Mouse (Mus musculus) heart, postnatal 0 days (tissue): ENCODE data around the gene Rabgap1l.

Source experiments
- CTCF ChIP-seq: IDR thresholded peaks from 2 replicates; pipeline ENCODE4 v1.5.1; 2016; ENCODE audit warnings: antibody characterized with exemption, control low read depth, low read depth
- EP300 ChIP-seq: IDR thresholded peaks from 2 replicates; pipeline ENCODE4 v1.6.1; 2016; ENCODE audit warnings: antibody characterized with exemption, low read depth

DNA sequence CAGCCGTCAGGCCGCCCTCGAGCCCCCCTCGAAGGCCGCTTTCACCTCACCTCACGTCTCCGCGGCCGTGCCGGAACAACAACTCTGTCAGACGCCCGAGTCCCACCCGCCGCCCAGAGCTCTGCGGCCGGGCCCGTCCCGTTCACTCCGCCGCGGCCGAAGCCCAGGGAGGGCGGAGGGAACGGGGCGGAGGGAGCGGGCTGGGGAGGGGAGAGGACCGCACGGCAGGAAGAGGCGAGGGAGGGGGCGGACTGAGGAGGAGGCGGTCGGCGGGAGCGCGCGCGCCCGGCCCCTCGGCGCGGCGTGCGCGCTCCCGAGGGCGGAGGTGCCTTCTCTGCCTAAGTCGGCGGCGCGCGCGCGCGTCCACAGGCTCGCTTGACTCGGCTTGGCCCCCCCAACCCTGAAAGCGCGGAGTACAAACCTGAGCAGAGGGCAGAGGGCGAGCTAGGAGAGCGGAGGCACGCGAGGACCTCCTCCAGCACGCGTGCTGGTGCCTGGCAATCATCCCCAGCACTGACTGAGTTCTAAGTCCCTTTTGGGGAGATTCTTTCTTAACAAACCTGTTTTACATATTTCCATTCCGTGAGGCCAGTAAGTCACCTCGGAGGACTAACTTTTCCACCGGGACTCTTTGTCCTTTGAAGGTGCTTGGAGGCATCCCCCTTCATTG is at the start of gene Rabgap1l:
- TF ChIP-seq CTCF (no peak), EP300 (no peak)
